Mouse (Mus musculus): Measurements from ENCODE around the gene Gm17617.

Gm17617 gene

GRCm38 (mm10) chr13:55133448-55133847 is at the start of gene Gm17617:
Gm17617 (minus strand) TSS chr13:55133548.
- DNase-seq: no peak

DNA sequence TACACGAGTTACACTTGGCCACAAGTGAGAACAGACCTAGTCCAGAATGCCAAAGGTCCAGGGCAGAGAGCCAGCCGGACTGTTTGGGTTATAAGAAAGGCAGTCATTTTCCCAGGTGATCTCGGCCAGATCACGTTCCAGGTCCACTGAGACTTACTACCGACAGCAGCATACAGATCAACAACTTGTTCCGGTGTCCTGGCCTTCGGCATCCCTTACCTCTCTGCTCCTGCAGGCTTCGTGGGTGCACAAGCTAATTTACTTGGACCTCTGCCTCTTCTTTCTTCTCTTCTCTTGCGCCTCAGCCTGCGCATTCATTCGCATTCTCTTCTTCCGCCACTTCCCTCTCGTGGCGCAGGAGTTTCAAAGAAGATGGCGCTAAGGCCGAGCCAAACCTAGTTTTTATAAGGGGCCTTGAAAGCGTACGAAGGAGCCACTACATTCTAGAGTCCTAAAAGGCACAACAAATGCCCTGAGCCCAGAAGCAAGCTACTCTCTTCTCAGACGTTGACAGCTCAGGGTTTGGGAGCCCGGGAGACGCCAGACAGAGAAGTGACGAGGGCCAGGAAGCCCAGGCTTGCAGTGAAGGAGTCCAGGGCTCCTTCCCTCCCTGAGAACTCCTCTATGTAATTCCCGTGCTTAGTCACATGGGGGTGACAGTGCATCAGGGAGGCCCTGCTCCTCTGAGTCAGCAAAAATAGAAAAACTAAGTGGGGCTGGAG is 49.0 kb upstream of the Gm17617 start:
- DNase-seq: peak; percentile 75

GRCm38 (mm10) chr13:55181786-55182172 is 48.4 kb upstream of the Gm17617 start:
- no peak for DNase-seq

- no peak for DNase-seq
Observed at GRCm38 (mm10) chr13:55179591-55179990, 46.2 kb upstream of the Gm17617 start.

DNA sequence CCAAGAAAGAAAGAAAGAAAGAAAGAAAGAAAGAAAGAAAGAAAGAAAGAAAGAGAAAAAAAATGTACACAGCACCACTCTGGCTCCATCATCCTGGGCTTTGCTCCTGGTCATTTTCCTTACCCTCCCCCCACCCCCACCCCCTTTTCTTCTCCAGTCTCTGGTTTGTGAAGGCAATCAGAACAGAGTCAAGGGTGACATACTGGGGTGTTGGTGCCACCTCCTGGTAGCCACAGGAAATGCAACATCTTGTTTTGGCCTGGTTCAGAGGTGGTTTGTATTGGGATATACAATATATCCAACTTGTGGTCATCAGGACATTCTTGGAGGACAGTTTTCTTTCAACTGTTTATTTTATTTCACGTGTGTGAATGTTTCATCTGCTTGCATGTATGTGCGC is 45.2 kb upstream of the Gm17617 start:
- DNase-seq: peak; percentile 78

DNA sequence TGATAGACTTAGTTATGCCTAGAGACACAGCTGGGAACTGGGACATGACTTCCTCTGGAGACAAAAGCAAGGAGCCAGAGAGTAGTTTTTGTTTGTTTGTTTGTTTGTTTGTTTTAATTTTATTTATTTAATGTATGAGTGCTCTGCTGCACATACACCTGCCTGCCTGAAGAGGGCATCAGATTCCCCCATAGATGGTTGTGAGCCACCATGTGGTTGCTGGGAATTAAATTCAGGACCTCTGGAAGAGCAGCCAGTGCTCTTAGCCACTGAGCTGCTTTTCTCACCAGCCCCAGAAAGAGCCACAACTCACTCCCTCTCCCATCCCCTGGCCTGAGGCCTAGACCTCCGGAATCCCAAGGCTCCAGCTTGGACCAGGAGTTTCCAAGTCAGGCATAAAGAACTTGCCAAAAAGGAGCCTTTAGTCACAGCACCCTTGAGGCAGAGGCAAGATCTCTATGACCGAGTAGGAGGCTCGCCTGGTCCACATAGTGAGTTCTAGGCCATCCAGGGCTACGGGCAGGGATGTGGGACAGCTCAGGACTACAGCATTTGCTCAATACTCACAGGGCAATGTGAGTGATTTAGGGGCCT is 44.7 kb upstream of the Gm17617 start:
- DNase-seq: no peak

- no peak for DNase-seq
Observed at GRCm38 (mm10) chr13:55176265-55176664, 42.9 kb upstream of the Gm17617 start.

GRCm38 (mm10) chr13:55174347-55174746 is 41.0 kb upstream of the Gm17617 start:
- no peak for DNase-seq

- no peak for DNase-seq
Observed at GRCm38 (mm10) chr13:55172336-55172770, 39.0 kb upstream of the Gm17617 start.

DNA sequence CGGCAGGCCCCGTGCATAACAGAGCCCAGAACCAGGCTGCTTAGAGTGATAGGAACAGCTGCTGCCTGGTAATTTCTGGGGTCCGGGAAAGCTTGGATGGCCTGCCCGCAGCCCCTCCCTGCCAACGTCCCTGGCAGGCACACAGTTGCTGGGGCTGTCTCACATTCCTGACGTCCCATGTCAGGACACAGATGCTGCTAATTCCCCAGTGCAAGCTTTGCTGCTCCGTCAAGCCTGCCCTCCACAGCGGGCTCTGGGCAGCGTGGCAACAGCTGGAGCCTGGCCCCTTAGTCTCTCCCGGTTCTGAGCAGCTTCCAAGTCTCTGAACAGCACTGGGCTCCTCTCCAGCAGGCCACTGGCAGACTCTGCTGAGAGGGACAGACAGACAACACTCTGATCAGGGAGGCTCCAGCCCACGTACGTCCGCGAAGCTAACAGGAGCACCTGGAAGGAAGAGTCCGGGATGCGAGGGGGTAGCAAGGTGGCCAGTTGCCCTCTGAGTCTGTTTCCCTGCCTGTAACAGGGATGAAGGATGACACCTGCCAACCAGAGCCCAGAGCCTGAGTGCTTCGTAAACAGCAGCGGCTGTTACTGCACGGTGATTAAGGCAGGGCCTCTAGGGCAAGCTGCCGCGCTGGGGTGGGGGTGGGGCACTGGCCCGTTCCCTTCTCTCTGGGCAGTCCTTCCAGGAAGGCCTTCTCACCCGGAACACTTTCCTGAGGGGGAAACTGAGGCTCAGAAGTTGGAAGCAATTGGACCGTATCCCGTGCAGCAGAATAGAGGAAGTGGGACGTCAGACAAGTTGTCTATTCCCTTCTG is 38.4 kb upstream of the Gm17617 start:
- DNase-seq: peak; percentile 60

DNA sequence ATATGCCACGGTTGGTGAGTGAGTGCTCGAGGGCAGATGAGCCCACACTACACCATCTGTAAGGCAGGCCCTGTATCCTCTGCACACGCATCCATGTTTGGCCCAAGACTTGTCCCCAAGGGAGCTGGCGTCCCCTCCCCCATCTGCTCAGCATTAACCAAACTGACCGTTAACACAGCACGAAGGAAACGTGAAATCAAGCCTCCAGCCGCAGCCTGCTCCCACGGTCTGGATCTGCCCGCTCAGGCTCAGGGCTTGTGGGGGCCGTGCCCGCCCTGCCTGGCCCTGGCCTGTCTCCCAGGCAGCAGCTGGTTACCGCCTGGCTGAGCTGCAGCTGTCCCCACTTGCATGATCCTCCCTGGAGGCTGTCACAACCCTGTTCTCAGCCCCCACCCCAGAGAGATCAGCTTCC is 35.6 kb upstream of the Gm17617 start:
- DNase-seq: peak; percentile 68

- no peak for DNase-seq
Observed at GRCm38 (mm10) chr13:55168255-55168654, 34.9 kb upstream of the Gm17617 start.

DNA sequence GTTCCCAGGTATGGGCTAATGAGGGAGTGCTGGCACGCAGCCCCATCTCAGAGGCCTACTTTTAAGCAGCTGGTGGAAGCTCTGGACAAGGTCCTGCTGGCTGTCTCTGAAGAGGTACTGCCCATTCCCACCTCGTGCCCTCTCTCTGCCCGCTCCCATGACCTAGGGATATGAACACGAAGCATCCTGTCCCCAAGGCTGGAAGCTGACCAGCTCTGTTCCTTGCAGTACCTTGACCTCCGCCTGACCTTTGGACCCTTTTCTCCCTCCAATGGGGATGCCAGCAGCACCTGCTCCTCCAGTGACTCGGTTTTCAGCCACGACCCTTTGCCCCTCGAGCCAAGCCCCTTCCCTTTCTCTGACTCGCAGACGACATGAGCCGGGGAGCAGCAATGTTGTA is 34.5 kb upstream of the Gm17617 start:
- DNase-seq: no peak

- DNase-seq: no peak
Observed at GRCm38 (mm10) chr13:55166806-55167725, 33.7 kb upstream of the Gm17617 start.

DNA sequence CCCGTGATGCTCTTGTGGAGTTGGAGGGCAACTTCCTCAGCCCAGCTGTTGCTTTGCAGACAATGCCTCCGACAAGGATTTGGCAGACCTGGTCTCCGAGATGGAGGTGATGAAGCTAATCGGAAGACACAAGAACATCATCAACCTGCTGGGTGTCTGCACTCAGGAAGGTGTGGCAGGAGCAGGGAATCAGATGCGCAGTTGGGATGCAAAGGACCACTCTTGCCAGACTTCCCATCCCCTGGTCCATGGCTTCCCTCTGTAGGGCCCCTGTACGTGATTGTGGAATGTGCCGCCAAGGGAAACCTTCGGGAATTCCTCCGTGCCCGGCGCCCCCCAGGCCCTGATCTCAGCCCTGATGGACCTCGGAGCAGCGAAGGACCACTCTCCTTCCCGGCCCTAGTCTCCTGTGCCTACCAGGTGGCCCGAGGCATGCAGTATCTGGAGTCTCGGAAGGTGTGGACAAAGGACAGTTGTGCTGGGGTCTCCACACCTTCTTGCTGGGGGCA is 32.5 kb upstream of the Gm17617 start:
- no peak for DNase-seq

DNA sequence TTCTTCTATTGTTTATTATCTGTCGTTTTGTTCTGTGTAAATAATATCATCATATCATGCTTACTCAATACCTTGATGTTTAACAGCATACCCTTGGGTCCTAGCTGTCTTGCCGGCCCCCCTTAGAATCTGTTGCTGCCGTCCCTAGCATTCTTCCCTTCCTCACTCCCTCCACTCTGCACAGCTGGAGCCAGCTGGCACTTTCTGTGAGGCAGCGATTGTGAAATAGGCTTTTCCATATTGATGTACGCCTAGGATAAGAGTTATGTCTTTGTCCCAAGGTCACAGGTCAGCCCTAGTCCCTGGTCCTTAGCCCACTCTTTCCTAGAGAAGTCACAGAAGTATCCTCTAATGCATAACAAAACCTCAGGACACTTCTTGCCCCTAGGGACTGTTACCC is 30.2 kb upstream of the Gm17617 start:
- peak; percentile 67 for DNase-seq

GRCm38 (mm10) chr13:55162365-55162764 is 29.0 kb upstream of the Gm17617 start:
- no peak for DNase-seq

DNA sequence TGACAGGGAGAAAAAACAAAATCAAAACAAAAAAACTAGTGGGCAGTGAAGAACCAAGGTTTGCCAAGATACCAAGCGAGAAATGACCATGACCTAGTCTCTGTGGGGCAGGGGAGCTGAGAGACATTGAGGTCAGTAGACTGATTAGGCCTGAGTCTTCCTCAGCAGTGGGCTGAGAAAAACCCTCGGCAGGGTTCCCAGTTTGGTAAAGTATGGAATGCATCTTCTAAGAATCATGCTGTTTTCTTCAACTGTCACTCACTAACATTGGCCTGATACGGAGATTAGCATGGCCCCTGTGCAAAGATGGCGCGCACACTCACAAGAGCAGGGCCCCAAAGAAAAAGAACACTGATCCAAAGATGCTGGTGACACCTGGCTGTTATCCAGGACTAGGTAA is 20.6 kb upstream of the Gm17617 start:
- no peak for DNase-seq

DNA sequence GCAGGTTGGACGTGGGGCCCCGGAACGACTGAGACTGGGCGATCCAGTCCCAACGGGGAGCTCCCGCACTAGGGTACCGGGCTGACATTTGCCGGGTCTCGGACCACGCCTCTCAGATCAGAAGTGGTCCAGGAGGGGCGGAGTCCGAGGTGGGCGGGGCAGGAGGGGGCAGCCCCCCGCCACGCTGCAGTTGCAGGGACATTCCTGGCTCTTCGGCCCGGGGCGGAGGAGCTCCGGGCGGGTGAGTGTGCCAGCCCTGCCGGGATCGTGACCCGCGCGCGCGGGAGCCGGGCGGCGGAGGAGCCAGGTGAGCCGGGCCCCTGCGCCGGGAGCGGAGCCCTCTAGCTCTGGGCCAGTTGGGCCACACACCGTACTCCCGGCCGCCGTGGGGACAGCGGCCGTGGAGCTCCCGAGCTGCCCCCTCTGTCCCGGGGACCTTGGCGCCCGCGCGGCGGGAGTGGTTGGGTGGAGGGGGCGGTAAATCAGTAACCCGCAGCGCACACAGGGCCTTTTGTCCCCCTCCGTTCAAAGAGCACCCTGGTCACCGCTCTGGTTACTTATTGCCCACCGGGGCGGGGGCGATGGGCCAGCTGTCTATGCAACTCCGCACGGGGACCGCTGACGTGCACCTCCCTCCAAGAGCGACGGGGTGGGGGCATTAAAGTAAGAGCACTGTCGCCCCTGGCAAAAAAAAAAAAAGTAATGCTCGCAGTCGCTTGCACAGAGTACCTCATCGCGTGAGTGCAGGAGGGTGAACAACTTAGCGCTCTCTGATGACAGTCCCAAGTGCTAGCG is 19.5 kb upstream of the Gm17617 start, which contains the start of gene Fgfr4:
Fgfr4 (plus strand) TSS at position 20 of the 795 bp plus-strand sequence.
- peak; percentile 62 for DNase-seq

DNA sequence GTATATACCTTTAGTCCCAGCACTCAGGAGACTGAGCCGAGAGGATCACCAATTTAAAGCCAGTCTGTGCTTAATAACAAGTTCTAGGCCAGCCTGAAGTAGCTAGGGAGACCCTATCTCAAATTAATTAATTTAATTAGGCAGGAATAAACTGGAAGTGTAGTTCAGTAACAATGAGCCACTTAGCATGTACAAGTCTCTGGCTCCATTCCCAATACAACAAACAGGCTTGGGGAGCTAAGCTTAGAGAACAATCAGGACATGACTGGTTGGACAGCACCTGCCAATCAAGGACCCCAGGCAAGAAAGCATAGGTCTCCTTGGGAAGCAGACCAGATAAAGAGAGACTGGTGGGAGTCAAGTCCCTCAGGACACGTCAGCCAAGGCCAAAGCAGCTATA is 6.9 kb upstream of the Gm17617 start:
- DNase-seq: no peak

- DNase-seq: peak; percentile 16
Observed at GRCm38 (mm10) chr13:55135382-55135781, 2.0 kb upstream of the Gm17617 start.

GRCm38 (mm10) chr13:55124903-55125302 is 8.4 kb downstream of the Gm17617 start:
- DNase-seq: no peak

Data from lung, postnatal 14 days (tissue).